Mouse (Mus musculus): Measurements from ENCODE around the gene Mcm3ap. TPM values are rescaled to one million over a fixed set of nuclear protein-coding genes. Genes with fewer than 3 reads are reported as not detected.

Gene Mcm3ap
- total and polyA plus RNA-seq, 3 experiments: 26.4 to 47.8 (median 34.2) TPM

GRCm38 (mm10) chr10:76530922-76531321 lies 62.2 kb downstream of the Mcm3ap start:
- Histone ChIP-seq H3K9ac (ENCODE audit: insufficient read depth, low read depth) (0 out of 2 replicates have a peak overlapping the region, but pooled peaks have one; percentile 5), H3K27ac (ENCODE audit: insufficient read depth, low read depth) (no peak overlapping the region), H3K9me3 (replicated peaks; ENCODE audit: low read length) (no peaks in the 10 kb centered on the region), H3K4me1 (ENCODE audit: control insufficient read depth in 1 of 2, insufficient read depth in 2 of 2) (peaks cover 2 to 28% of the 10 kb centered on the region in 2 experiments; a peak in 2 of 4 replicates), H3K4me2 (ENCODE audit: insufficient read depth, low read depth, poor library complexity, severe bottlenecking) (peak overlapping the region; percentile 47), H3K4me3 (replicated peaks in 1 of 3; ENCODE audit: low read depth in 2 of 3, low read length in 2 of 3, poor library complexity in 1 of 3) (peak overlapping the region; percentile 63 to 90 (median 69)), H3K36me3 (replicated peaks in 1 of 2; ENCODE audit: control insufficient read depth in 1 of 2, insufficient read depth in 1 of 2, low read length in 1 of 2) (peaks cover 25 to 31% of the 10 kb centered on the region in 2 experiments), H3K79me2 (replicated peaks; ENCODE audit: control insufficient read depth, extremely low read depth, insufficient read depth, poor library complexity, severe bottlenecking) (0 out of 2 replicates have a peak, but pooled peaks cover 2% of the 10 kb centered on the region), H3K27me3 (replicated peaks) (no peaks in the 10 kb centered on the region)
- in situ Hi-C loops (cut with MboI; ENCODE audit: low pct_ligation_motif_present, low pct_unique_long_range_greater_than_20kb, low sequenced_read_pairs) (loop anchor here (10.0 kb wide), 1 partner anchor 56 kb away; no protein-coding TSS in a partner anchor), dilution Hi-C loops (cut with MboI; ENCODE audit: extremely low pct_ligation_motif_present, extremely low pct_unique_long_range_greater_than_20kb, low sequenced_read_pairs) (no loop called here)
- no peak for DNase-seq (ENCODE audit: extremely low read depth)
- 0 out of 2 replicates have a peak, but pooled peaks have one; percentile 13 for TF ChIP-seq MYC (IDR thresholded peaks at IDR 0.05; ENCODE audit: low read depth, low read length)
- TF ChIP-seq ZC3H11A (IDR thresholded peaks at IDR 0.05; ENCODE audit: low read depth, low read length): no peak

- Histone ChIP-seq H3K27ac (ENCODE audit: insufficient read depth, low read depth) (no peak within 1 kb of the TSS), H3K79me2 (replicated peaks; ENCODE audit: control insufficient read depth, extremely low read depth, insufficient read depth, poor library complexity, severe bottlenecking) (0 out of 2 replicates have a peak, but pooled peaks cover 2% of the 10 kb centered on the region)
- dilution Hi-C loops (cut with MboI; ENCODE audit: extremely low pct_ligation_motif_present, extremely low pct_unique_long_range_greater_than_20kb, low sequenced_read_pairs): no loop called here
- peak; percentile 88 for TF ChIP-seq ELF1 (IDR thresholded peaks at IDR 0.05; ENCODE audit: low read depth, low read length)
- 0 out of 2 replicates have a peak, but pooled peaks have one; percentile 53 for TF ChIP-seq POLR2AphosphoS2 (IDR thresholded peaks at IDR 0.05; ENCODE audit: low read depth, low read length)
- no peak for TF ChIP-seq USF2 (conservative IDR thresholded peaks at IDR 0.05; ENCODE audit: low read depth, low read length)
- peak; percentile 78 for TF ChIP-seq NELFE (IDR thresholded peaks at IDR 0.05; ENCODE audit: low read depth, low read length)
- 0 out of 2 replicates have a peak, but pooled peaks have one; percentile 14 for TF ChIP-seq MAZ (IDR thresholded peaks at IDR 0.05; ENCODE audit: low read depth, low read length)
- peak; percentile 99 for TF ChIP-seq NRF1 (IDR thresholded peaks at IDR 0.05; ENCODE audit: low read depth, low read length)
- TF ChIP-seq KAT2A (IDR thresholded peaks at IDR 0.05; ENCODE audit: insufficient replicate concordance, low read length): 0 out of 2 replicates have a peak, but pooled peaks have one; percentile 66
- peak; percentile 68; the same call in 1 of the 2 replicates for TF ChIP-seq ZMIZ1 (IDR thresholded peaks at IDR 0.05; ENCODE audit: low read depth, low read length)
- TF ChIP-seq JUN (IDR thresholded peaks at IDR 0.05; ENCODE audit: insufficient read depth, low read depth, low read length): no peak
- no peak for TF ChIP-seq GABPA (IDR thresholded peaks at IDR 0.05; ENCODE audit: insufficient replicate concordance, low read depth, low read length)
- peak; percentile 36 for TF ChIP-seq USF1 (IDR thresholded peaks at IDR 0.05; ENCODE audit: low read depth, low read length)
- no peak for TF ChIP-seq MAFK (IDR thresholded peaks at IDR 0.05; ENCODE audit: insufficient replicate concordance, low read length)
- TF ChIP-seq CHD2 (IDR thresholded peaks at IDR 0.05; ENCODE audit: low read length): peak; percentile 71; the same call in 1 of the 2 replicates
- peak; percentile 95 for TF ChIP-seq MXI1 (IDR thresholded peaks at IDR 0.05; ENCODE audit: low read depth, low read length)
- no peak for TF ChIP-seq E2F4 (IDR thresholded peaks at IDR 0.05; ENCODE audit: insufficient replicate concordance, low read depth, low read length)
- TF ChIP-seq ZNF384 (IDR thresholded peaks at IDR 0.05; ENCODE audit: low read depth, low read length): no peak
- no peak for TF ChIP-seq ZKSCAN1 (IDR thresholded peaks at IDR 0.05; ENCODE audit: borderline replicate concordance, low read depth, low read length)
- TF ChIP-seq CHD1 (IDR thresholded peaks at IDR 0.05; ENCODE audit: low read depth, low read length): no peak
- TF ChIP-seq EP300 (IDR thresholded peaks at IDR 0.05; ENCODE audit: low read length): no peak
- TF ChIP-seq SIN3A (IDR thresholded peaks at IDR 0.05; ENCODE audit: low read length): peak; percentile 83; the same call in 1 of the 2 replicates
- TF ChIP-seq POLR2A (IDR thresholded peaks at IDR 0.05; ENCODE audit: low read depth, low read length): peak; percentile 91
- peak; percentile 97 for TF ChIP-seq BHLHE40 (IDR thresholded peaks at IDR 0.05; ENCODE audit: low read depth, low read length)
- no peak for TF ChIP-seq RCOR1 (conservative IDR thresholded peaks at IDR 0.05; ENCODE audit: low read depth, low read length)
- TF ChIP-seq MYC (IDR thresholded peaks at IDR 0.05; ENCODE audit: low read depth, low read length): no peak
- no peak; the same call in 1 of the 2 replicates for TF ChIP-seq MEF2A (IDR thresholded peaks at IDR 0.05; ENCODE audit: borderline replicate concordance, low read depth, low read length)
- TF ChIP-seq SMC3 (IDR thresholded peaks at IDR 0.05; ENCODE audit: low read depth, low read length): no peak
- 0 out of 2 replicates have a peak, but pooled peaks have one; percentile 11 for TF ChIP-seq ETS1 (conservative IDR thresholded peaks at IDR 0.05; ENCODE audit: low read depth, low read length)
- no peak for TF ChIP-seq UBTF (IDR thresholded peaks at IDR 0.05; ENCODE audit: low read depth, low read length)
- TF ChIP-seq MAX (IDR thresholded peaks at IDR 0.05; ENCODE audit: low read length): peak; percentile 66
- TF ChIP-seq IRF4 (IDR thresholded peaks at IDR 0.05; ENCODE audit: low read depth, low read length): peak; percentile 13; the same call in 1 of the 2 replicates
- no peak for TF ChIP-seq ZC3H11A (IDR thresholded peaks at IDR 0.05; ENCODE audit: low read depth, low read length)
Measured at GRCm38 (mm10) chr10:76531375-76531774, 62.6 kb downstream of the Mcm3ap start, which contains the start of gene Lss. Lss (plus strand) TSS chr10:76531588.

More at GRCm38 (mm10) chr10:76531375-76531774, 62.6 kb downstream of the Mcm3ap start, which contains the start of gene Lss:
- H3K4me2 ChIP-seq (ENCODE audit: insufficient read depth, low read depth, poor library complexity, severe bottlenecking): peak within 1 kb of the TSS; percentile 95
- in situ Hi-C loops (cut with MboI; ENCODE audit: low pct_ligation_motif_present, low pct_unique_long_range_greater_than_20kb, low sequenced_read_pairs): loop anchor here (10.0 kb wide), 1 partner anchor 57 kb away; no protein-coding TSS in a partner anchor
- H3K36me3 ChIP-seq (replicated peaks in 1 of 2; ENCODE audit: control insufficient read depth in 1 of 2, insufficient read depth in 1 of 2, low read length in 1 of 2): peaks cover 29 to 35% of the 10 kb centered on the region in 2 experiments
- H3K4me3 ChIP-seq (replicated peaks in 1 of 3; ENCODE audit: low read depth in 2 of 3, low read length in 2 of 3, poor library complexity in 1 of 3): peak within 1 kb of the TSS; percentile 82 to 90 (median 89)
- H3K9ac ChIP-seq (ENCODE audit: insufficient read depth, low read depth): peak within 1 kb of the TSS; percentile 56
- peaks cover 2 to 28% of the 10 kb centered on the region in 2 experiments; a peak in 2 of 4 replicates for H3K4me1 ChIP-seq (ENCODE audit: control insufficient read depth in 1 of 2, insufficient read depth in 2 of 2)
- H3K9me3 ChIP-seq (replicated peaks; ENCODE audit: low read length): no peaks in the 10 kb centered on the region
- peak; percentile 97 for DNase-seq (ENCODE audit: extremely low read depth)
- H3K27me3 ChIP-seq (replicated peaks): no peaks in the 10 kb centered on the region
